Mouse (Mus musculus): Measurements from ENCODE around the gene Ifna6.
"Not testable (repeated sequence)": the region's sequence is repeated elsewhere in the genome, so short reads cannot be mapped to it uniquely, and the experiment has no call there.

DNA sequence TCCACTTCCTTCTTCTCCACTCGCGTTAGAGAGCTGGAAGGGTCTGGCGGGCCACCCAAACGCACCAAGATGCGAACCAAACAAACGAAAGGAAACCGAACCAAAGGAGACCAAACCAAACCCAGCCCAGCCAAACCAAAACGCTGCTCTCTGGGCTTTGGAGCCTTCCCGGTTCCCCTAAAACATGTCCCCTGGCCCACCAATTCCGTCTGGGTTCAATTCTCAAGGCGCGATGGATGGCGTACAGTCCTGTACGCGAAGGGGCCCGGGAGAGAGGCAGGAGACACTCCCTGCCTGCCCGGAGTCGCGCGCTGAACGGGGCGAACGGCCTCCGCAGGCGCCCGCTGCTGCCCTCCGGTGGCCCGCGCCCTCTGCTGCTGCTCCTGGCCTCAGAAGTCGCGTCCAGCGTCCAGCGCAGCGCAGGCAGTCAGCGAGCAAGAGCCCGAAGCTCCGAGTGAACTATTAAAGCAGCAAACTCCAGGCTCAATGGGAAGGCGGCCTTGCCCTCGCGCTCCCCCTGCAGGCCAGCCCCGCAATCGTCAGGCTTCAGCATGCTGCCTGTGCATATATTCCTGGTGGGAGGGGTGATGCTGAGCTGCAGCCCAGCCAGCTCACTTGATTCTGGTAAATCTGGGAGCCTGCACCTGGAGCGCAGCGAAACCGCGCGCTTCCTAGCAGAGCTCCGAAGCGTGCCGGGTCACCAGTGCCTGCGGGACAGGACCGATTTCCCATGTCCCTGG is 33.1 kb upstream of the Ifna6 start, which contains the start of gene Gm13275:
- not testable (repeated sequence) for TF ChIP-seq CTCF (IDR thresholded peaks at IDR 0.05; ENCODE audit: low read depth, low read length); GATA1 (IDR thresholded peaks at IDR 0.05; ENCODE audit: borderline replicate concordance, low read length); POLR2AphosphoS5 (IDR thresholded peaks at IDR 0.05; ENCODE audit: insufficient replicate concordance, low read depth, low read length); TAL1 (conservative IDR thresholded peaks at IDR 0.05; ENCODE audit: low read depth, low read length)

Measured in G1E (cell line).